Mouse (Mus musculus) adrenal gland, adult (tissue): ENCODE measurements around the gene Gas7.
A peak's percentile ranks its signal among the peaks of the same experiment; 100 is the strongest.

Source experiments
- DNase-seq, 2 experiments: peaks; one replicate each; pipeline ENCODE4 v3.0.0; 2022 to 2023; ENCODE audit warnings: low spot score in 1 of 2; ENCODE audit not compliant: inconsistent age in 2 of 2

Gene Gas7

GRCm38 (mm10) chr11:67652194-67652892 is 197.1 kb downstream of the Gas7 start:
- DNase-seq, result peak in 1 of 2 experiments; percentile 60

- DNase-seq, result no peak
Observed at GRCm38 (mm10) chr11:67652893-67653255, 197.6 kb downstream of the Gas7 start.

- no peak for DNase-seq
Observed at GRCm38 (mm10) chr11:67653521-67654090, 198.4 kb downstream of the Gas7 start.

GRCm38 (mm10) chr11:67654514-67654913 is 199.3 kb downstream of the Gas7 start:
- DNase-seq, result no peak

GRCm38 (mm10) chr11:67655236-67655959 is 200.2 kb downstream of the Gas7 start:
- DNase-seq, result no peak

GRCm38 (mm10) chr11:67656366-67656765 is 201.1 kb downstream of the Gas7 start:
- DNase-seq, result no peak

GRCm38 (mm10) chr11:67656811-67657210 is 201.6 kb downstream of the Gas7 start:
- DNase-seq, result no peak

GRCm38 (mm10) chr11:67657685-67658382 is 202.6 kb downstream of the Gas7 start:
- DNase-seq, result peak in 1 of 2 experiments; percentile 78

GRCm38 (mm10) chr11:67661465-67661864 is 206.2 kb downstream of the Gas7 start:
- no peak for DNase-seq

GRCm38 (mm10) chr11:67663437-67663836 is 208.2 kb downstream of the Gas7 start:
- no peak for DNase-seq

GRCm38 (mm10) chr11:67664261-67664660 is 209.0 kb downstream of the Gas7 start:
- DNase-seq, result no peak

- DNase-seq, result no peak
Observed at GRCm38 (mm10) chr11:67664918-67665317, 209.7 kb downstream of the Gas7 start.

- DNase-seq, result no peak
Observed at GRCm38 (mm10) chr11:67666129-67666528, 210.9 kb downstream of the Gas7 start.

GRCm38 (mm10) chr11:67667531-67668332 is 212.5 kb downstream of the Gas7 start:
- DNase-seq, result peak; percentile 88 to 92

- no peak for DNase-seq
Observed at GRCm38 (mm10) chr11:67668460-67669007, 213.3 kb downstream of the Gas7 start.

- DNase-seq, result no peak
Observed at GRCm38 (mm10) chr11:67670031-67670430, 214.8 kb downstream of the Gas7 start.

- DNase-seq, result no peak
Observed at GRCm38 (mm10) chr11:67672140-67672539, 216.9 kb downstream of the Gas7 start.

- DNase-seq, result peak; percentile 48 to 84
Observed at GRCm38 (mm10) chr11:67675562-67676540, 220.6 kb downstream of the Gas7 start.

- DNase-seq, result no peak
Observed at GRCm38 (mm10) chr11:67679300-67679699, 224.1 kb downstream of the Gas7 start.
